Mouse (Mus musculus): ENCODE results near the gene Sgta. TPM values are rescaled to one million over a fixed set of nuclear protein-coding genes. Genes with fewer than 3 reads are reported as not detected.
"Not testable (repeated sequence)": the region's sequence is repeated elsewhere in the genome, so short reads cannot be mapped to it uniquely, and the experiment has no call there.

Sgta gene
- total and polyA plus RNA-seq, 3 experiments: 52.4 to 178 (median 71.1) TPM

GRCm38 (mm10) chr10:81062710-81063109 is 2.7 kb upstream of the Sgta start:
- H3K4me1 ChIP-seq (ENCODE audit: insufficient read depth, low read depth, low read length): peaks cover 20% of the 10 kb centered on the region
- DNase-seq (ENCODE audit: low spot score) (no peak), ATAC-seq (ENCODE audit: extremely low read depth, insufficient number of reproducible peaks, low FRiP score, poor library complexity, severe bottlenecking) (no peak)
- TF ChIP-seq GATA2 (IDR thresholded peaks at IDR 0.05; ENCODE audit: borderline replicate concordance, low read depth, low read length): no peak
- no peak for TF ChIP-seq GATA1 (IDR thresholded peaks at IDR 0.05; ENCODE audit: borderline replicate concordance, low read length)
- TF ChIP-seq TAL1 (conservative IDR thresholded peaks at IDR 0.05; ENCODE audit: low read depth, low read length): no peak
- TF ChIP-seq POLR2AphosphoS5 (IDR thresholded peaks at IDR 0.05; ENCODE audit: insufficient replicate concordance, low read depth, low read length): no peak
- no peak for TF ChIP-seq CTCF (IDR thresholded peaks at IDR 0.05; ENCODE audit: low read depth, low read length)
- H3K36me3 ChIP-seq (replicated peaks): peaks cover 13% of the 10 kb centered on the region
- H3K4me3 ChIP-seq (ENCODE audit: low read depth, low read length): no peak overlapping the region
- H3K27me3 ChIP-seq (ENCODE audit: insufficient read depth, low read length): peaks cover 14% of the 10 kb centered on the region
- H3K9me3 ChIP-seq (replicated peaks): 0 out of 2 replicates have a peak, but pooled peaks cover 2% of the 10 kb centered on the region

- Histone ChIP-seq H3K36me3 (replicated peaks) (peaks cover 51% of the 10 kb centered on the region), H3K27me3 (ENCODE audit: insufficient read depth, low read length) (no peaks in the 10 kb centered on the region), H3K4me3 (ENCODE audit: low read depth, low read length) (peak overlapping the region; percentile 89), H3K4me1 (ENCODE audit: insufficient read depth, low read depth, low read length) (peaks cover 43% of the 10 kb centered on the region), H3K9me3 (replicated peaks) (no peaks in the 10 kb centered on the region)
- ATAC-seq (ENCODE audit: extremely low read depth, insufficient number of reproducible peaks, low FRiP score, poor library complexity, severe bottlenecking): no peak
- no peak for DNase-seq (ENCODE audit: low spot score)
- TF ChIP-seq GATA1 (IDR thresholded peaks at IDR 0.05; ENCODE audit: borderline replicate concordance, low read length): no peak
- TF ChIP-seq TAL1 (conservative IDR thresholded peaks at IDR 0.05; ENCODE audit: low read depth, low read length): no peak
- TF ChIP-seq POLR2AphosphoS5 (IDR thresholded peaks at IDR 0.05; ENCODE audit: insufficient replicate concordance, low read depth, low read length): no peak
- TF ChIP-seq GATA2 (IDR thresholded peaks at IDR 0.05; ENCODE audit: borderline replicate concordance, low read depth, low read length): no peak
- no peak for TF ChIP-seq CTCF (IDR thresholded peaks at IDR 0.05; ENCODE audit: low read depth, low read length)
These were observed 1.1 kb downstream of the Sgta start for GRCm38 (mm10) chr10:81058896-81059295.

- DNase-seq (ENCODE audit: low spot score) (no peak), ATAC-seq (ENCODE audit: extremely low read depth, insufficient number of reproducible peaks, low FRiP score, poor library complexity, severe bottlenecking) (no peak)
- Histone ChIP-seq H3K9me3 (replicated peaks) (no peaks in the 10 kb centered on the region), H3K27me3 (ENCODE audit: insufficient read depth, low read length) (no peaks in the 10 kb centered on the region), H3K36me3 (replicated peaks) (peaks cover 64% of the 10 kb centered on the region), H3K4me1 (ENCODE audit: insufficient read depth, low read depth, low read length) (peaks cover 50% of the 10 kb centered on the region), H3K4me3 (ENCODE audit: low read depth, low read length) (no peak overlapping the region)
- no peak for TF ChIP-seq GATA1 (IDR thresholded peaks at IDR 0.05; ENCODE audit: borderline replicate concordance, low read length)
- no peak for TF ChIP-seq POLR2AphosphoS5 (IDR thresholded peaks at IDR 0.05; ENCODE audit: insufficient replicate concordance, low read depth, low read length)
- TF ChIP-seq TAL1 (conservative IDR thresholded peaks at IDR 0.05; ENCODE audit: low read depth, low read length): no peak
- no peak for TF ChIP-seq GATA2 (IDR thresholded peaks at IDR 0.05; ENCODE audit: borderline replicate concordance, low read depth, low read length)
- TF ChIP-seq CTCF (IDR thresholded peaks at IDR 0.05; ENCODE audit: low read depth, low read length): no peak
These were observed 2.4 kb downstream of the Sgta start for GRCm38 (mm10) chr10:81057406-81058130.

GRCm38 (mm10) chr10:81055802-81056340 is 4.1 kb downstream of the Sgta start:
- not testable (repeated sequence) for H3K9me3 ChIP-seq (replicated peaks); H3K4me3 ChIP-seq (ENCODE audit: low read depth, low read length); ATAC-seq (ENCODE audit: extremely low read depth, insufficient number of reproducible peaks, low FRiP score, poor library complexity, severe bottlenecking); DNase-seq (ENCODE audit: low spot score); H3K27me3 ChIP-seq (ENCODE audit: insufficient read depth, low read length)
- Histone ChIP-seq H3K4me1 (ENCODE audit: insufficient read depth, low read depth, low read length) (peaks cover 63% of the 10 kb centered on the region), H3K36me3 (replicated peaks) (peaks cover 81% of the 10 kb centered on the region)

- H3K36me3 ChIP-seq (replicated peaks): peaks cover 88% of the 10 kb centered on the region
- no peaks in the 10 kb centered on the region for H3K27me3 ChIP-seq (ENCODE audit: insufficient read depth, low read length)
- ATAC-seq (ENCODE audit: extremely low read depth, insufficient number of reproducible peaks, low FRiP score, poor library complexity, severe bottlenecking) (no peak), DNase-seq (ENCODE audit: low spot score) (no peak)
- TF ChIP-seq TAL1 (conservative IDR thresholded peaks at IDR 0.05; ENCODE audit: low read depth, low read length) (no peak), GATA2 (IDR thresholded peaks at IDR 0.05; ENCODE audit: borderline replicate concordance, low read depth, low read length) (no peak), POLR2AphosphoS5 (IDR thresholded peaks at IDR 0.05; ENCODE audit: insufficient replicate concordance, low read depth, low read length) (no peak), GATA1 (IDR thresholded peaks at IDR 0.05; ENCODE audit: borderline replicate concordance, low read length) (no peak), CTCF (IDR thresholded peaks at IDR 0.05; ENCODE audit: low read depth, low read length) (no peak)
- H3K4me1 ChIP-seq (ENCODE audit: insufficient read depth, low read depth, low read length): peaks cover 65% of the 10 kb centered on the region
- no peak overlapping the region for H3K4me3 ChIP-seq (ENCODE audit: low read depth, low read length)
- H3K9me3 ChIP-seq (replicated peaks): no peaks in the 10 kb centered on the region
These were observed 4.8 kb downstream of the Sgta start for GRCm38 (mm10) chr10:81055169-81055568.

GRCm38 (mm10) chr10:81052577-81052976 is 7.4 kb downstream of the Sgta start:
- no peak for DNase-seq (ENCODE audit: low spot score)
- H3K4me1 ChIP-seq (ENCODE audit: insufficient read depth, low read depth, low read length): peaks cover 48% of the 10 kb centered on the region
- no peak for TF ChIP-seq GATA2 (IDR thresholded peaks at IDR 0.05; ENCODE audit: borderline replicate concordance, low read depth, low read length)
- no peak for TF ChIP-seq CTCF (IDR thresholded peaks at IDR 0.05; ENCODE audit: low read depth, low read length)
- H3K4me3 ChIP-seq (ENCODE audit: low read depth, low read length): no peak overlapping the region
- H3K36me3 ChIP-seq (replicated peaks): peaks cover 100% of the 10 kb centered on the region
- no peak for ATAC-seq (ENCODE audit: extremely low read depth, insufficient number of reproducible peaks, low FRiP score, poor library complexity, severe bottlenecking)
- no peaks in the 10 kb centered on the region for H3K9me3 ChIP-seq (replicated peaks)
- H3K27me3 ChIP-seq (ENCODE audit: insufficient read depth, low read length): no peaks in the 10 kb centered on the region
